Mouse (Mus musculus): ENCODE data around the gene Xdh. TPM values are rescaled to one million over a fixed set of nuclear protein-coding genes. Genes with fewer than 3 reads are reported as not detected.

The Xdh gene
- 0.97 and 1.1 TPM in 2 replicates for polyA plus RNA-seq (2014; fragmentation: Nextera tagmentation; extraction: Ambion mirVana)

DNA sequence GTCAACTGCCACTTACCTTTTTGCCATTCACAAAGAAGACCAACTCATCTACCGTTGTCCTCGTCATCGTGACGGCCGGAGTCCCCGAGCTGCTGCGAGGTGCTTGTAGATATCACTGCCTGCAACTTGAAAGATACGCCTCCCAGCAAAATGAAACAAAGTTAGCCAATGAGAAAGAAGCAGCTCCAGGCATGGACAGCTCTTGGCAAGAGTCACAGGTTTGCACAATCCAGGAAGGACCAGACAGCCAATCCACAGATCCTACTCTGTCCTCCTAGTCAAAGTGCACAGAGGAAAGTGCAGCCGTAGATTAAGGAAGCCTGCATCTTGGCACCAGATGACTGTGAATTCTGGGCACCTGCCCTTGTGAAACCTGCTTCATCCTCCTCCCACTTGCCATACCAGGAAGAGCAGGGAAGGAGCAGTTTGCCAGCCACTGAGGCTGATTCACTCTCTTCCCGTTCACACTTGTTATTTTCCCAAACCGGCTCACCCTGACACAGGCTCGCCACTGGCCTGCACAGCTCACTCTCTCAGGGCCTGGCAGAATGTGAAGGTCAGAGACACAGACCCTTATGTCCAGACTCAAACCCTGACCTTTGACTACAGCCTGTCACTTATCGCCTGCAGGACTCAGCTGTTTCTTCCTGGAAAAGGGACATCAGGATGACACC, at the start of gene Xdh:
TSS of gene Xdh (minus strand) at position 135 of the 674 bp plus-strand sequence.
- ATAC-seq (ENCODE audit: low FRiP score, low TSS enrichment): no peak
- no peak within 1 kb of the TSS for H3K9ac ChIP-seq (ENCODE audit: low read depth, low read length)
- no peaks in the 10 kb centered on the region for H3K27me3 ChIP-seq (ENCODE audit: control insufficient read depth, insufficient read depth, low read length)
- 64% methylated on average over 13 of the region's 13 CpGs for WGBS
- no peaks in the 10 kb centered on the region for H3K9me3 ChIP-seq (ENCODE audit: control insufficient read depth, low read length)
- H3K4me1 ChIP-seq (ENCODE audit: control insufficient read depth, insufficient read depth, low read length): no peaks in the 10 kb centered on the region; the same call in 1 of the 2 replicates
- H3K4me2 ChIP-seq (replicated peaks; ENCODE audit: low read depth, low read length): no peak within 1 kb of the TSS
- H3K27ac ChIP-seq (ENCODE audit: low read depth, low read length): no peak within 1 kb of the TSS
- no peak within 1 kb of the TSS for H3K4me3 ChIP-seq (ENCODE audit: low read length)
- H3K36me3 ChIP-seq (ENCODE audit: control insufficient read depth, insufficient read depth, low read length): no peaks in the 10 kb centered on the region

DNA sequence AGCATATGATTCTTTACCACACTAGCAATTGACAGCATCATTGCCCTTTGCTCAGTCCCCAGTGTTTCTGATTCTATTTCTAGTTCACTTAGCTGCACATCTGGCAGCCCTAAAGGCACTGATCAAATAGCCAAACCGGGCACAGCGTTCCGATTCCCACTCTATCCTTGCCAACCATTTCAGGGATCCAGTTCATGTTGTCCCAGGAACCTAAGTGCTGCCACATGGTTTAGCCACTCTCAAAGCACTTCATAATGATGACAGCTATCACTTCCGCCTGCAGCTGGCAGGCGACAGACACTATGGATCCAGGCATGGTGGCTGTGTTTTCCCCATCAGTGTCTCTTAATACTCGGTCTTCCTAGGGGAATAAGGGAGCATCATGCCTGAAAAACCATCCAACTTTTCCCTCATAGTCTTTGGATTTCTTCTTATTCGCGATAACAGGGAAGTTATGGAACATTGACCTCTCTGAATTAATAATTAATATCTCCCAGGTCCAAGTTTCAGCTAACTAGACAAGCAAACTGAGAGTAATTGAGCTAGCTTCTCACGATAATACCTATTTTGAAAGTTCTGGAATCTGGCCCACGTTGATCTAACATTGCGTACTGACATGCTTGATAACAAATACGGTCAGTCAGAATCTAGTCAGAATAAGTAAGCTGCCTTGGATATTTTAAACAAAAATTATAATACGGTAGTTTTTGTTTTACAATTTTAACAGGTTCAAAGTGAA, 46.1 kb upstream of the Xdh start:
- no peaks in the 10 kb centered on the region for H3K27me3 ChIP-seq (ENCODE audit: control insufficient read depth, insufficient read depth, low read length)
- ATAC-seq (ENCODE audit: low FRiP score, low TSS enrichment): no peak
- no peaks in the 10 kb centered on the region for H3K4me1 ChIP-seq (ENCODE audit: control insufficient read depth, insufficient read depth, low read length)
- no peaks in the 10 kb centered on the region for H3K9me3 ChIP-seq (ENCODE audit: control insufficient read depth, low read length)
- H3K36me3 ChIP-seq (ENCODE audit: control insufficient read depth, insufficient read depth, low read length): no peaks in the 10 kb centered on the region
- no peak overlapping the region for H3K4me2 ChIP-seq (replicated peaks; ENCODE audit: low read depth, low read length)
- H3K27ac ChIP-seq (ENCODE audit: low read depth, low read length): no peak overlapping the region
- H3K9ac ChIP-seq (ENCODE audit: low read depth, low read length): no peak overlapping the region
- 92% methylated on average over 13 of the region's 13 CpGs for WGBS
- H3K4me3 ChIP-seq (ENCODE audit: low read length): no peak overlapping the region

DNA sequence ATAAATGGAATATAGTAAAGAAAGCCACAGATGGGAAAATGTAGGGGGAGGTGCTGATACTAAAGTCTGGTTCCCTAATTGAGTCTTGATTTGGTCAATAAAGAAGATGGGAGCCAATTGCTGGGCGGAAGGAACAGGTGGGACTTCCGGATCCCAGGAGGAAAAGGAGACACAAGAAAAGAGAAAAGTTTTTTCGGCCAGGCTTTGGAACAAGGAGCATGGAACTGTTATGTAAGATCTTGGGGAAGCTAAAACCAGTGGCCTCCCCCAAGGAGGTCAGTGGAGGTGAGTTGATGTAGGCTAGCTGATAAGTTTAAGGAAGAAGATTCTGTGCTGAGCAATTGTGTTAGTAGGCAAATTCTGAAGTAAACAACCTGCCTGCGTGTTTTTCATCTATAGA, 41.3 kb upstream of the Xdh start:
- no peaks in the 10 kb centered on the region for H3K9me3 ChIP-seq (ENCODE audit: control insufficient read depth, low read length)
- no peak overlapping the region for H3K4me2 ChIP-seq (replicated peaks; ENCODE audit: low read depth, low read length)
- no peaks in the 10 kb centered on the region for H3K36me3 ChIP-seq (ENCODE audit: control insufficient read depth, insufficient read depth, low read length)
- H3K4me3 ChIP-seq (ENCODE audit: low read length): no peak overlapping the region
- H3K27me3 ChIP-seq (ENCODE audit: control insufficient read depth, insufficient read depth, low read length): no peaks in the 10 kb centered on the region
- H3K4me1 ChIP-seq (ENCODE audit: control insufficient read depth, insufficient read depth, low read length): no peaks in the 10 kb centered on the region
- no peak overlapping the region for H3K27ac ChIP-seq (ENCODE audit: low read depth, low read length)
- no peak overlapping the region for H3K9ac ChIP-seq (ENCODE audit: low read depth, low read length)
- 90% methylated on average over 4 of the region's 4 CpGs for WGBS
- no peak for ATAC-seq (ENCODE audit: low FRiP score, low TSS enrichment)

DNA sequence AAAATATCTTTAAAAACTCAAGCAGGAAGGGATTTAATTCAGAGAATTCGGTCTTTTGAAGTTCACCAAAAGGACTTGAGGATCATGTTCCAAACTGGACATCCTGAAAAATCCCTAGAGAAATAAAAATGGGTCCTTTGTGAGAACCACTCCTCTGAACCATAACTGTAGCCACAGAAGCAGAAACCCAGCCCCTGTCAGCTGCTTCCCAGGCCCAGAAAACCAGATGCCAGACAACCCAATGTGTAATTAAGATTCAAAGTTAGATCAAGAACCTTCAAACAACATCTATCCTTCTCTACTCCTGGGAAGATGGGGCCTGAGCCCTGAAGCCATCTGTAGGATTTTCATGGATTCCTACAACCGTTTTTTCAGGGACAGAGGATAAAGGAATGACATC, 36.6 kb upstream of the Xdh start:
- Histone ChIP-seq H3K4me1 (ENCODE audit: control insufficient read depth, insufficient read depth, low read length) (0 out of 2 replicates have a peak, but pooled peaks cover 4% of the 10 kb centered on the region), H3K4me3 (ENCODE audit: low read length) (no peak overlapping the region), H3K27me3 (ENCODE audit: control insufficient read depth, insufficient read depth, low read length) (no peaks in the 10 kb centered on the region), H3K4me2 (replicated peaks; ENCODE audit: low read depth, low read length) (no peak overlapping the region), H3K36me3 (ENCODE audit: control insufficient read depth, insufficient read depth, low read length) (no peaks in the 10 kb centered on the region), H3K9me3 (ENCODE audit: control insufficient read depth, low read length) (no peaks in the 10 kb centered on the region), H3K27ac (ENCODE audit: low read depth, low read length) (no peak overlapping the region), H3K9ac (ENCODE audit: low read depth, low read length) (no peak overlapping the region)
- WGBS: 71% methylated on average over 2 of the region's 2 CpGs
- ATAC-seq (ENCODE audit: low FRiP score, low TSS enrichment): no peak

DNA sequence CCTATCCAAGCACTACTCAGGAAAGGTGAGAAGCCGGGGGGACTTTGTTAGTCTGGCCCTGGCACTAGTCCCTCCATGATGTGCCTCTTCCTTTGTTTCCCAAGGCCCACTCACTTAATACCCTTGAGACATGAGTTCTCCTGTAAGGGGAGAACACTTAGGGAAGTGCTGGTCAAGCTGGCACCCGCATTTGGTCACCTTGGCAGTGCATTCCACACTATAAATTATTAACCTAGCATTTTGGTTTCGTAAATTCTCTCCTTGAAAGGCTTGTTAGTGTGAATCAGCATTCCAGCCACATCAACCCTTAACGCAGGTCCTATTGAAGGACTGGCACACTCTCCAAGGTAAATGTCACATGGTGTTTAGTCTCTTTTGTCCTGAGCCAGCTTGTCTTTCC, 35.9 kb upstream of the Xdh start:
- H3K9ac ChIP-seq (ENCODE audit: low read depth, low read length): no peak overlapping the region
- WGBS: 81% methylated on average over 4 of the region's 4 CpGs

DNA sequence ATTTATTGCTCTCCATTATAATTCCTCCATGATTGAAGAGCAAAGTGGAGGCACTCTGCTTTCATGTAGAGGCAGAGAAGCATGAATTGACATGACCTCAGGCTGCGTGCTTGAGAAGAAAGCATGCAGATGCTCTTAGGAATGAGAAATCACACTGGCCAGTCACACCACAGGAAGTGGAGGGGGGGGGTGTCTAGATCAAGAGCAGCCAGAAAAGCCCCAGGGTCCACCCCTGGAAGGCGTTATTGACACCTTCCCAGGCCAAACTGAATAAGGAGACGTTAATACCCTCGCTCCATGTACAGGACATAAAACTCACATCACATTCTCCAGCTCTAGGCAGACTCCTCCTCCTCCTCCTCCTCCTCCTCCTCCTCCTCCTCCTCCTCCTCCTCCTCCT, 34.5 kb upstream of the Xdh start:
- Histone ChIP-seq H3K9ac (ENCODE audit: low read depth, low read length) (no peak overlapping the region), H3K27ac (ENCODE audit: low read depth, low read length) (no peak overlapping the region)
- peak; percentile 91 for ATAC-seq (ENCODE audit: low FRiP score, low TSS enrichment)

More for the DNA sequence above, 35.9 kb upstream of the Xdh start:
- Histone ChIP-seq H3K4me3 (ENCODE audit: low read length) (no peak overlapping the region), H3K4me1 (ENCODE audit: control insufficient read depth, insufficient read depth, low read length) (0 out of 2 replicates have a peak, but pooled peaks cover 4% of the 10 kb centered on the region), H3K9me3 (ENCODE audit: control insufficient read depth, low read length) (no peaks in the 10 kb centered on the region), H3K27me3 (ENCODE audit: control insufficient read depth, insufficient read depth, low read length) (no peaks in the 10 kb centered on the region), H3K4me2 (replicated peaks; ENCODE audit: low read depth, low read length) (no peak overlapping the region), H3K27ac (ENCODE audit: low read depth, low read length) (no peak overlapping the region), H3K36me3 (ENCODE audit: control insufficient read depth, insufficient read depth, low read length) (no peaks in the 10 kb centered on the region)
- ATAC-seq (ENCODE audit: low FRiP score, low TSS enrichment): no peak

DNA sequence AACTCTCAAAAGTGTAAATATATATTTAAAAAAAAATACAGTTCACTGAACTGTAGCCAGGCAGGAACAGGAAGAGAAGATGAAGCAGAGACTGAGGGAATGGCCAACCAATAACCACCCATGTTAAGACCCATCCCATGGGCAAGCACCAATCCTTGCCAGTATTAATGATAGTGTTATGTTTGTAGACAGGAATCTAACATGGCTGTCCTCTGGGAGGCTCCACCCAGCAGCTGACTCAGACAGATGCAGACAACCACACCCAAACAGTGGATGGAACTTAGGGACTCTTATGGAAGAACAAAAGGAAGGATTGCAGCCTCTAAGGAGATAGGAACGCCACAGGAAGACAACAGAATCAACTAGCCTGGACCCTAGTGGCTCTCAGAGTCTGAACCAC, 32.9 kb upstream of the Xdh start:
- Histone ChIP-seq H3K27me3 (ENCODE audit: control insufficient read depth, insufficient read depth, low read length) (no peaks in the 10 kb centered on the region), H3K36me3 (ENCODE audit: control insufficient read depth, insufficient read depth, low read length) (no peaks in the 10 kb centered on the region), H3K9ac (ENCODE audit: low read depth, low read length) (no peak overlapping the region), H3K9me3 (ENCODE audit: control insufficient read depth, low read length) (no peaks in the 10 kb centered on the region), H3K27ac (ENCODE audit: low read depth, low read length) (no peak overlapping the region), H3K4me3 (ENCODE audit: low read length) (no peak overlapping the region), H3K4me1 (ENCODE audit: control insufficient read depth, insufficient read depth, low read length) (0 out of 2 replicates have a peak, but pooled peaks cover 4% of the 10 kb centered on the region), H3K4me2 (replicated peaks; ENCODE audit: low read depth, low read length) (no peak overlapping the region)
- 79% methylated on average over 1 of the region's 1 CpGs for WGBS
- no peak for ATAC-seq (ENCODE audit: low FRiP score, low TSS enrichment)

More for the DNA sequence above, 34.5 kb upstream of the Xdh start:
- Histone ChIP-seq H3K4me3 (ENCODE audit: low read length) (no peak overlapping the region), H3K27me3 (ENCODE audit: control insufficient read depth, insufficient read depth, low read length) (no peaks in the 10 kb centered on the region), H3K4me2 (replicated peaks; ENCODE audit: low read depth, low read length) (no peak overlapping the region), H3K9me3 (ENCODE audit: control insufficient read depth, low read length) (no peaks in the 10 kb centered on the region), H3K36me3 (ENCODE audit: control insufficient read depth, insufficient read depth, low read length) (no peaks in the 10 kb centered on the region), H3K4me1 (ENCODE audit: control insufficient read depth, insufficient read depth, low read length) (0 out of 2 replicates have a peak, but pooled peaks cover 4% of the 10 kb centered on the region)
- 0% methylated on average over 4 of the region's 4 CpGs for WGBS

DNA sequence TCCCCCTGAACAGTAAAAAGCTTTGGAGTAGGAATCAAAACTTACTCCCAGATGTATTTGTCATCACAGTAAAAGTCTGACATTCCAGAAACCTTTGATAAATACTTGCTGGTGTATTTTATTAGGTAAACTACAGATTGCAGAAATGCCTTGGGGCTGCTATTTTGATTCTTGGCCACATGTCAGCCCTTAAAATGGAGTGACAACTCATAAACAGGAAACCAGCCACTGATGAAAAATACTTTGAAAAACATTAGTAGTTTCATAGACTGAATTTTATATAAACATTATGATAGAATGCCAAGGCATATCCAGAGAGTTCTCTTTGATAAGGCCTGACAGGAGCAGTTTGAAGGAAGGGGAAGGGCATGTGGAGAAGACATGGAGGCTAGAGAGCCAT, 26.1 kb upstream of the Xdh start:
- Histone ChIP-seq H3K9ac (ENCODE audit: low read depth, low read length) (no peak overlapping the region), H3K4me3 (ENCODE audit: low read length) (no peak overlapping the region), H3K4me1 (ENCODE audit: control insufficient read depth, insufficient read depth, low read length) (no peaks in the 10 kb centered on the region), H3K27ac (ENCODE audit: low read depth, low read length) (no peak overlapping the region), H3K27me3 (ENCODE audit: control insufficient read depth, insufficient read depth, low read length) (no peaks in the 10 kb centered on the region), H3K4me2 (replicated peaks; ENCODE audit: low read depth, low read length) (no peak overlapping the region), H3K36me3 (ENCODE audit: control insufficient read depth, insufficient read depth, low read length) (no peaks in the 10 kb centered on the region), H3K9me3 (ENCODE audit: control insufficient read depth, low read length) (no peaks in the 10 kb centered on the region)
- no peak for ATAC-seq (ENCODE audit: low FRiP score, low TSS enrichment)

DNA sequence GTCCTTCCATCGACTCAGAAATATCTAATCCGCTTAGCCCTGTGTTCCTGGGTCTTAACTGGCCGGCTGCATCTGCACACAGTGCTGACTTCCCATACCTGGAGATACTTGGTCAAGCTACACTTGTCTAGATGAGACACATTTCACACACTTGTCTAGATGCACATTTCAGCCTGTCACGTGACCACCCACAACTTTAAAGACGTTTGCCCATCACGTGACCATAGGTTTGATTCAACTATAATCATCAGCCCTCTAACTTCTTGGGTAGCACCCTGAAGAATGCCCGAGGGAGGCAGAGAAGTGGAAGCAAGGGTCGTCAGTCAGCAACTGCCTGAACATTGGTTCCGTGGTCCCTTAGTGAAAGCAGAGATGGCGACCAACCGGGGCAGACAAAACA, 22.7 kb upstream of the Xdh start:
- Histone ChIP-seq H3K36me3 (ENCODE audit: control insufficient read depth, insufficient read depth, low read length) (no peaks in the 10 kb centered on the region), H3K4me3 (ENCODE audit: low read length) (no peak overlapping the region), H3K9ac (ENCODE audit: low read depth, low read length) (no peak overlapping the region), H3K27me3 (ENCODE audit: control insufficient read depth, insufficient read depth, low read length) (no peaks in the 10 kb centered on the region), H3K9me3 (ENCODE audit: control insufficient read depth, low read length) (no peaks in the 10 kb centered on the region), H3K4me1 (ENCODE audit: control insufficient read depth, insufficient read depth, low read length) (no peaks in the 10 kb centered on the region), H3K4me2 (replicated peaks; ENCODE audit: low read depth, low read length) (no peak overlapping the region), H3K27ac (ENCODE audit: low read depth, low read length) (no peak overlapping the region)
- ATAC-seq (ENCODE audit: low FRiP score, low TSS enrichment): no peak
- WGBS: 89% methylated on average over 11 of the region's 11 CpGs

Measured in kidney, embryonic 14.5 days (tissue).